Mouse (Mus musculus): Measurements from ENCODE around the gene Ulk4.

Ulk4 gene

GRCm38 (mm10) chr9:121117936-121118335 is 159.1 kb downstream of the Ulk4 start:
- ChIA-PET CTCF (interaction anchor here in 1 of 4 experiments (1.3 kb wide), 1 partner anchor 10 kb away, joined by 3 read pairs; no protein-coding TSS in a partner anchor), POLR2A (interaction anchor here in 2 of 4 experiments (0.5 to 1.9 kb wide), 2 partner anchors 10 to 216 kb away, joined by 3 to 5 read pairs; no protein-coding TSS in a partner anchor)

- ChIA-PET POLR2A (no interaction called here), CTCF (interaction anchor here in 2 of 4 experiments (0.6 to 0.7 kb wide), 2 partner anchors 40 to 103 kb away, joined by 3 to 5 read pairs; no protein-coding TSS in a partner anchor)
Observed at GRCm38 (mm10) chr9:121112131-121112530, 164.9 kb downstream of the Ulk4 start.

- ChIA-PET POLR2A (interaction anchor here in 3 of 4 experiments (0.6 to 0.8 kb wide), 6 partner anchors 10 to 757 kb away, joined by 3 to 6 read pairs (median 4); no protein-coding TSS in a partner anchor), CTCF (interaction anchor here (0.6 to 2.1 kb wide), 64 partner anchors 9 to 1932 kb away, joined by 3 to 9 read pairs (median 3); partner anchors contain the start of gene Vipr1 (in 1 of the 4))
Observed at GRCm38 (mm10) chr9:121108110-121108509, 168.9 kb downstream of the Ulk4 start.

DNA sequence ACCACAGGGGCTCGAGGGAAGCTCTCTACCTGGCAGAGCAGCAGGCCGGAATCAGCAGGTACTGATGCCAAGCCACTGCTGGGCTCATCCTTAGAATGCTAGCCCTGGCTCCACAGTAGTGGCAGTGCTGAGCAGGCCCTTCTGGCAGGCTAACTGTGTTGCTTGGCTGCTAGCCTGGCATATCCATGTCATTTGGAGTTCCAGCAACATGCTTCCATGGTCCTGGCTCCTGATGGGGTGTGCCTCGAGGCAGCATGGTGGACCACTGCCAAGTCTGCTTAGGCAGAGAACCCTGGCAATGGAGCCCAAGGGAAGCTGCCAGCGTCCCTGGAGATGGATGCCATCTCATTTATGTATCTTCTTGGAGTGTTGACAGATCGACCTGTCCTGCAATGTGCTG is 169.4 kb downstream of the Ulk4 start:
- ChIA-PET POLR2A (interaction anchor here in 2 of 4 experiments (0.6 to 0.8 kb wide), 2 partner anchors 173 to 763 kb away, joined by 3 to 6 read pairs; no protein-coding TSS in a partner anchor), CTCF (interaction anchor here (0.6 to 2.1 kb wide), 39 partner anchors 8 to 1320 kb away, joined by 3 to 9 read pairs (median 4); no protein-coding TSS in a partner anchor)

- ChIA-PET CTCF (interaction anchor here in 3 of 4 experiments (1.1 to 2.1 kb wide), 6 partner anchors 31 to 605 kb away, joined by 3 to 8 read pairs (median 4); no protein-coding TSS in a partner anchor), POLR2A (interaction anchor here in 1 of 4 experiments (0.6 kb wide), 1 partner anchor 762 kb away, joined by 6 read pairs; no protein-coding TSS in a partner anchor)
Observed at GRCm38 (mm10) chr9:121107101-121107500, 169.9 kb downstream of the Ulk4 start.

DNA sequence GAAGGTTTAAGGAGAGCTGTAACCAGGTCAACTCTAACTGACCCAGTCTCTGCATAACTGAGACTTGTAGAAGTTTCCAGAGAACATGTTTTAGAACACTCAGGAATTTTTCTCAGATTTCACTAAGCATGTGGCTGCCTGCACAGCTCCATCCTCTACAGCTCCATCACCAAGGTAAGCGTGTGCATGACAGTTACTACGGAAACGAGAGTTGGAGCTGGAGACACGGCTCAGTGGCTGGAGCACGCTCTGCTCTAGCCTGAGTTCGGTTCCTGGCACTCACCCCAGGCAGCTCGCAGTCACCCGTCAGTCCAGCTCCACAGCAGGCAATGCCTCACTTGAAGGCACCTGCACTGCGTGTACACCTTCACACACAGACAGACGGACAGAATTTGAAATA is 175.5 kb downstream of the Ulk4 start:
- ChIA-PET POLR2A (interaction anchor here in 1 of 4 experiments (1.0 to 1.4 kb wide), 2 partner anchors 23 to 27 kb away, joined by 3 read pairs; no protein-coding TSS in a partner anchor), CTCF (interaction anchor here in 1 of 4 experiments (2.1 kb wide), 1 partner anchor 114 kb away, joined by 10 read pairs; no protein-coding TSS in a partner anchor)

- ChIA-PET CTCF (interaction anchor here in 1 of 4 experiments (1.2 to 2.1 kb wide), 3 partner anchors 9 to 116 kb away, joined by 3 to 10 read pairs (median 5); no protein-coding TSS in a partner anchor), POLR2A (no interaction called here)
Observed at GRCm38 (mm10) chr9:121099453-121099852, 177.5 kb downstream of the Ulk4 start.

GRCm38 (mm10) chr9:121093760-121094159 is 183.2 kb downstream of the Ulk4 start:
- ChIA-PET CTCF (no interaction called here), POLR2A (interaction anchor here in 1 of 4 experiments (0.6 kb wide), 1 partner anchor 105 kb away, joined by 3 read pairs; no protein-coding TSS in a partner anchor)

- ChIA-PET POLR2A (no interaction called here), CTCF (interaction anchor here in 1 of 4 experiments (0.7 to 1.5 kb wide), 3 partner anchors 17 to 510 kb away, joined by 3 read pairs; no protein-coding TSS in a partner anchor)
Observed at GRCm38 (mm10) chr9:121092568-121092967, 184.4 kb downstream of the Ulk4 start.

- ChIA-PET POLR2A (interaction anchor here in 1 of 4 experiments (0.5 to 0.7 kb wide), 2 partner anchors 71 to 76 kb away, joined by 3 to 5 read pairs; no protein-coding TSS in a partner anchor), CTCF (interaction anchor here in 3 of 4 experiments (0.5 to 2.5 kb wide), 8 partner anchors 9 to 520 kb away, joined by 3 to 8 read pairs (median 3); no protein-coding TSS in a partner anchor)
Observed at GRCm38 (mm10) chr9:121091016-121091735, 185.8 kb downstream of the Ulk4 start.

DNA sequence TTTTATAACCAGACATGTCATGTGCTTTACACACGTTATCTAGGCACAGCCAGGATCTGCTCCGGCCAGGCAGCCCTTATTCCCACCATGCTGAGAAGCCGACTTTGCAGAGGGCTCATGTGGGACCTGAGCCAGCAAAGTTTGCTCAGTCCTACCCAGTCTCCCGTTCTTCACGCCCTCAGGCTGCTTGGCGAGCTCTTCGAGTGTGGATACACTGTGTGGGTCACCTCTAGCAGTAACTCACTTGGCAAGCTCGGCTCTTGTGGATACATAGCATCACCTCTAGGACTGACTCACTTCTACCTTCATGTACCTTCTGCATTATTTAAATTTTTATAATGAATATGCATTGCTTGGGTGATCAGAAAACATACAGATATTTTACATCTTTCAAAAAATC is 189.3 kb downstream of the Ulk4 start:
- POLR2A ChIA-PET: interaction anchor here in 1 of 4 experiments (0.8 kb wide), 1 partner anchor 476 kb away, joined by 3 read pairs; no protein-coding TSS in a partner anchor
- CTCF ChIA-PET: no interaction called here

DNA sequence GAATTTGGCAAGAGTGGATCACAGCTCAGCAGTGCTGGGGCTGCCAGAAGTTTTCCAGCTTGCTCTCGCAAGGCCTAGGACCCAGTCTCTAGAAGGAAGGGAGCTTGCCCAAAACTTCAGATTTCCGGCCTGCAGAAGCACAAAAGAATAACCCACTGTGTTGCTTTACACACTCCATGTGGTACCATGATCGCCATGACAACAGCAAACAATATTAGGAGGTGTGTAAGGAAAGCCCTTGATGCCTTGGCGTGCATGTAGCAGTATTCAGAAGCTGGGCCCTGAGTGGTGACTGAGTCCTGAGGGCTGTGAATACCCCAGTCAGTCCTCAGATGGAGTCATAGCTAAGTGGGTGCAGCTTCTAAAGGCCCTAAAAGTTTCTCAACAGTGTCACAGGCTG is 192.8 kb downstream of the Ulk4 start:
- ChIA-PET CTCF (interaction anchor here in 1 of 4 experiments (0.6 kb wide), 1 partner anchor 68 kb away, joined by 3 read pairs; no protein-coding TSS in a partner anchor), POLR2A (no interaction called here)

- CTCF ChIA-PET: interaction anchor here in 1 of 4 experiments (0.5 kb wide), 1 partner anchor 785 kb away, joined by 8 read pairs; no protein-coding TSS in a partner anchor
- POLR2A ChIA-PET: interaction anchor here in 2 of 4 experiments (0.6 to 1.1 kb wide), 2 partner anchors 9 to 72 kb away, joined by 3 to 5 read pairs; no protein-coding TSS in a partner anchor
Observed at GRCm38 (mm10) chr9:121080834-121081233, 196.2 kb downstream of the Ulk4 start.

DNA sequence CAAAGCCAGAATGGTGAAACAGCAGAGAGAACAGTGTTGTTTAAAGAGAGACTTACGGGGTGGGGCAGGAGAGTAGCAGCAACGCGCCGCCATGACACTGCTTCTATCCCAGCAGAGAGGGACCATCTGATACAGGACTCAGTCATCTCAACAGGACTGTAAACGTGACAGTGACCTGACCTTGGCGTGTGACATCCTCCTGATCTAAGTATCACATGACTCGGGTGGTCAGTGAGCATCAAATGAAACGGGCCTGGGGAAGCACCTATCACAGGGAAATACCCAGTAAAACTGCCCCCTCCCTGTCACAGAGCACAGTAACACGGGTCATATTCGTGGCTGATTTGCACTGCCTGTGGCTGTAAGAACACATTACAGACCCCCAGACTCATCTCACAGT is 196.6 kb downstream of the Ulk4 start:
- CTCF ChIA-PET: interaction anchor here in 1 of 4 experiments (0.5 kb wide), 1 partner anchor 15 kb away, joined by 3 read pairs; no protein-coding TSS in a partner anchor
- POLR2A ChIA-PET: interaction anchor here in 2 of 4 experiments (0.6 to 1.3 kb wide), 3 partner anchors 8 to 72 kb away, joined by 3 to 5 read pairs (median 3); no protein-coding TSS in a partner anchor

DNA sequence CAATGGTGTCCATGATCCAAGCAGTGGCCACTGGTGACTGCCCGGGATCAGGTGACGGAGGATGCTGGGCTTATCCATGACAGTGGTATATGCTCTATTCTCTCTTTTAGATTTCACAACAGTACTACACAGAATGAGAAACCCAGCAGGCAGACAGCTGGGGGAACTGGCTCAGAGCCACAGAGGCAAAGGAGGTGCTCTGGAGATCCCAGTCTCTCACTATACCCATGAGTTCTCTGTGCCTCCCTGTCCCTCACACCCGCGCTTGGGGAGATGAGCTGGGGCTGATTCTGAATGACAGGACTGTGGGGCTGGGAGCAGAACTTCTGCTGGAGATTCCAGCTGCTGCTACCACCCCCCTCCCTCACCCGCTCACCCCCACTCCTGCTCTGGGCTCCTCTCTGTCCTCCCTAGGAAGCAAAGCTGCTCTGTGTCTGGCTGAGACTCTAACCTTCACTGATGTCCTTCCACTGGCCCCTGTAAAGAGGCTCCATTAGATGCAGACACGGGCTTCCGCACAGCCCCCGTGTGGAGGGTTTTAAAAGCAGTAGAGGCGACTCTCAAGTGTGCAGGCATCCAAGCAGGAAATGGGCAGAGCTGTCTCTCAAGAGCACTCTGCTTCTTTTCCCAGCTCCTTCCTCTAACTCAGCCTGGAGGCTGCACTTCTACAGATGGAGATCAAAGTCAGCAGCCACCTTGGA is 197.5 kb downstream of the Ulk4 start:
- POLR2A ChIA-PET: interaction anchor here in 2 of 4 experiments (0.6 to 1.3 kb wide), 2 partner anchors 47 to 217 kb away, joined by 3 to 5 read pairs; no protein-coding TSS in a partner anchor
- CTCF ChIA-PET: interaction anchor here in 2 of 4 experiments (0.5 to 0.6 kb wide), 2 partner anchors 16 to 28 kb away, joined by 3 read pairs; no protein-coding TSS in a partner anchor

GRCm38 (mm10) chr9:121076291-121076690 is 200.7 kb downstream of the Ulk4 start:
- CTCF ChIA-PET: interaction anchor here in 1 of 4 experiments (1.6 kb wide), 1 partner anchor 31 kb away, joined by 5 read pairs; no protein-coding TSS in a partner anchor

GRCm38 (mm10) chr9:121075246-121075645 is 201.8 kb downstream of the Ulk4 start:
- ChIA-PET POLR2A (interaction anchor here in 1 of 4 experiments (0.7 kb wide), 1 partner anchor 10 kb away, joined by 3 read pairs; no protein-coding TSS in a partner anchor), CTCF (interaction anchor here in 1 of 4 experiments (0.7 kb wide), 1 partner anchor 157 kb away, joined by 3 read pairs; no protein-coding TSS in a partner anchor)

More at GRCm38 (mm10) chr9:121076291-121076690, 200.7 kb downstream of the Ulk4 start:
- POLR2A ChIA-PET: no interaction called here

DNA sequence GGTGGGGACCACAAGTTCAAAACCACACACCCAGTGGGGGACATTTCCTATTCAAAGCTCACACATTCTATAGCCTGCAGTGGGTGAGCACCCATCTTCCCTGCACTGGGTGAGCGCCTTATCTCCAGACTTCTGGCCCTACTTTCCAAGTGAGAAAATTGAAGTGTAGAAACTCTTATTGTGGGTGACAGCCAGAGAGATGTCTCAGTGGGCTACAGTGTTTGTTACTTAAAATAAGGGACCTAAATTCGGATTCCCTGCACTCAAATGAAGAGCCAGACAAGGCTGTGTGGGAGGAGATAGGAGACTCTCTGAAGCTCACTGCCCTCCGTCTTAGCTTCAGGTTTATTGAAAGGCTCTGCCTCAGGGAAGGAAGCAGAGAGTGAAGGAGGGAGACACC is 202.3 kb downstream of the Ulk4 start:
- ChIA-PET POLR2A (interaction anchor here in 2 of 4 experiments (0.7 to 1.2 kb wide), 2 partner anchors 10 to 28 kb away, joined by 3 read pairs; no protein-coding TSS in a partner anchor), CTCF (interaction anchor here in 1 of 4 experiments (0.7 kb wide), 1 partner anchor 157 kb away, joined by 3 read pairs; no protein-coding TSS in a partner anchor)

All from embryonic stem cell, embryonic (primary cell).